22 mouse cellular contexts compared by ENCODE assay signal in genomic region chr14:11257161-11257705, GRCm38 (mm10).
DNase-seq lines count a peak whose midpoint lies in the region; ATAC-seq lines count a peak whose summit lies in the region.
"Had no signal": no experiment of that assay in that cellular context is flagged by ENCODE, and none has a peak within 500 bp of the region (broad histone marks: within the 10 kb centered on the region; RNA-seq: fewer than 3 reads in every experiment).

No protein-coding gene starts in this region.

- H3K27ac ChIP-seq in forebrain, embryonic 15.5 days (replicated peaks), result no peak overlapping the region
- H3K27ac ChIP-seq in forebrain, embryonic 11.5 days (ENCODE audit: low read depth, low read length), result no peak overlapping the region
- H3K27ac ChIP-seq: embryonic facial prominence, embryonic 12.5 days; heart, embryonic 10.5 days; hindbrain, embryonic 12.5 days had no signal

- no peak for DNase-seq in forebrain, embryonic 11.5 days (ENCODE audit: low spot score)
- peak; percentile 1 to 49 for DNase-seq in layer of hippocampus, adult 18-20 months (ENCODE audit: low spot score in 2 of 2)
- no peak for DNase-seq in layer of hippocampus, postnatal 25 days (ENCODE audit: extremely low spot score in 1 of 2, low spot score in 1 of 2)
- peak; percentile 33 for DNase-seq in brain, adult 2 months (ENCODE audit: low read depth, low spot score)
- DNase-seq in frontal cortex, postnatal 10 days (ENCODE audit: low spot score in 2 of 2), result peak; percentile 6 to 8
- no peak for DNase-seq in lung, postnatal 10 days
- DNase-seq: adrenal gland, postnatal 14 days; cerebellum, adult 8-10 months; gastrocnemius, postnatal 36 days; heart, adult 11 months; heart, postnatal 10 days; heart, postnatal 4 days; kidney, adult 11 months had no signal

- H3K27me3 ChIP-seq in forebrain, embryonic 15.5 days, result no peaks in the 10 kb centered on the region
- no peaks in the 10 kb centered on the region for H3K27me3 ChIP-seq in forebrain, embryonic 11.5 days (ENCODE audit: control insufficient read depth, insufficient read depth, low read length)
- H3K27me3 ChIP-seq: CH12.LX; embryonic facial prominence, embryonic 12.5 days; hindbrain, embryonic 12.5 days; Patski had no signal

- H3K4me2 ChIP-seq in forebrain, embryonic 15.5 days (replicated peaks), result no peak overlapping the region
- H3K4me2 ChIP-seq in forebrain, embryonic 11.5 days (ENCODE audit: low read depth, low read length, severe bottlenecking), result no peak overlapping the region
- H3K4me2 ChIP-seq: embryonic facial prominence, embryonic 12.5 days; hindbrain, embryonic 12.5 days had no signal

- H3K9ac ChIP-seq in forebrain, embryonic 15.5 days (replicated peaks), result no peak overlapping the region
- H3K9ac ChIP-seq in forebrain, embryonic 11.5 days (ENCODE audit: low read length), result no peak overlapping the region
- H3K9ac ChIP-seq: embryonic facial prominence, embryonic 12.5 days; hindbrain, embryonic 12.5 days had no signal

- no peaks in the 10 kb centered on the region for H3K4me1 ChIP-seq in forebrain, embryonic 15.5 days
- no peaks in the 10 kb centered on the region for H3K4me1 ChIP-seq in forebrain, embryonic 11.5 days (replicated peaks; ENCODE audit: control insufficient read depth, insufficient read depth, low read length)
- H3K4me1 ChIP-seq: embryonic facial prominence, embryonic 12.5 days; heart, embryonic 10.5 days; hindbrain, embryonic 12.5 days had no signal

- no peak overlapping the region for H3K4me3 ChIP-seq in forebrain, embryonic 15.5 days
- H3K4me3 ChIP-seq in forebrain, embryonic 11.5 days (ENCODE audit: low read depth, low read length), result no peak overlapping the region
- H3K4me3 ChIP-seq: embryonic facial prominence, embryonic 12.5 days; heart, embryonic 10.5 days; hindbrain, embryonic 12.5 days had no signal

- peak; percentile 63 for ATAC-seq in forebrain, embryonic 15.5 days (replicated peaks)
- ATAC-seq in forebrain, embryonic 11.5 days (replicated peaks; ENCODE audit: low FRiP score), result no peak
- ATAC-seq: activated CD4-positive, CD25-positive, alpha-beta regulatory T cell, adult 4 months; hindbrain, embryonic 16.5 days; inflammation-experienced regulatory T-cells, adult 6 months; Patski had no signal

- no peaks in the 10 kb centered on the region for H3K9me3 ChIP-seq in forebrain, embryonic 15.5 days
- H3K9me3 ChIP-seq in forebrain, embryonic 11.5 days (ENCODE audit: control insufficient read depth, low read length), result no peaks in the 10 kb centered on the region
- H3K9me3 ChIP-seq: embryonic facial prominence, embryonic 12.5 days; heart, embryonic 10.5 days; hindbrain, embryonic 12.5 days had no signal

- 79% methylated on average over 4 of the region's 4 CpGs for WGBS in forebrain, embryonic 15.5 days
- WGBS in forebrain, embryonic 11.5 days, result 93% methylated on average over 4 of the region's 4 CpGs

- no peaks in the 10 kb centered on the region for H3K36me3 ChIP-seq in forebrain, embryonic 15.5 days
- no peaks in the 10 kb centered on the region for H3K36me3 ChIP-seq in forebrain, embryonic 11.5 days (ENCODE audit: control insufficient read depth, insufficient read depth, low read length)
- H3K36me3 ChIP-seq: embryonic facial prominence, embryonic 12.5 days; heart, embryonic 10.5 days; hindbrain, embryonic 12.5 days had no signal

Comparison
In these comparisons a context has a peak if more than half of its experiments do, and no peak if none do; other contexts are left out.
1. DNase-seq: peak in layer of hippocampus, adult 18-20 months (2 of 2), brain, adult 2 months (single experiment) and frontal cortex, postnatal 10 days (2 of 2); none in forebrain, embryonic 11.5 days (single experiment), layer of hippocampus, postnatal 25 days (0 of 2) and lung, postnatal 10 days (single experiment).